ENCODE assay signal across 7 mouse cellular contexts in genomic region chr8:71633164-71633563, GRCm38 (mm10). TPM values are rescaled to one million over a fixed set of nuclear protein-coding genes. Genes with fewer than 3 reads are reported as not detected.
DNase-seq lines count a peak whose midpoint lies in the region; ATAC-seq and TF ChIP-seq lines count a peak whose summit lies in the region.

No protein-coding gene starts in this region.

- no peaks in the 10 kb centered on the region for H3K27me3 ChIP-seq in C2C12 (ENCODE audit: control insufficient read depth, insufficient read depth, insufficient read length)
- peaks cover 35% of the 10 kb centered on the region for H3K27me3 ChIP-seq in liver, postnatal 0 days (ENCODE audit: insufficient read depth, low read length)
- H3K27me3 ChIP-seq in stomach, postnatal 0 days (ENCODE audit: control insufficient read depth, insufficient read depth, low read length), result no peaks in the 10 kb centered on the region

- peak; percentile 14 for TF ChIP-seq CTCF in C2C12 (IDR thresholded peaks at IDR 0.05; ENCODE audit: control insufficient read depth, insufficient read depth, insufficient read length)
- peak; percentile 80 for TF ChIP-seq CTCF in liver, postnatal 0 days (IDR thresholded peaks at IDR 0.05; ENCODE audit: low read depth)
- TF ChIP-seq CTCF in stomach, postnatal 0 days (IDR thresholded peaks at IDR 0.05; ENCODE audit: low read depth), result peak; percentile 68

- TF ChIP-seq EP300 in liver, postnatal 0 days (IDR thresholded peaks at IDR 0.05; ENCODE audit: low read depth), result no peak
- TF ChIP-seq EP300 in stomach, postnatal 0 days (optimal IDR thresholded peaks at IDR 0.05), result no peak

- 5% methylated on average over 19 of the region's 22 CpGs for WGBS in liver, postnatal 0 days (ENCODE audit: insufficient replicate concordance)
- WGBS in stomach, postnatal 0 days, result 11% methylated on average over 19 of the region's 22 CpGs

- no peaks in the 10 kb centered on the region for H3K79me2 ChIP-seq in C2C12 (ENCODE audit: control insufficient read depth, insufficient read depth)

- H3K4me3 ChIP-seq in C2C12 (ENCODE audit: insufficient read depth, poor library complexity, severe bottlenecking), result no peak overlapping the region
- H3K4me3 ChIP-seq in liver, postnatal 0 days (ENCODE audit: low read depth, low read length), result no peak overlapping the region
- no peak overlapping the region for H3K4me3 ChIP-seq in stomach, postnatal 0 days (ENCODE audit: low read depth, low read length)

- peak overlapping the region; percentile 26 for H3K4me2 ChIP-seq in liver, postnatal 0 days (ENCODE audit: low read depth, low read length)
- no peak overlapping the region for H3K4me2 ChIP-seq in stomach, postnatal 0 days (replicated peaks; ENCODE audit: low read depth)

- no peak overlapping the region for H3K9ac ChIP-seq in liver, postnatal 0 days (replicated peaks)
- H3K9ac ChIP-seq in stomach, postnatal 0 days (ENCODE audit: low read length), result no peak overlapping the region

- peak; percentile 82 for DNase-seq in 416B (ENCODE audit: low read depth)
- peak; percentile 51 for DNase-seq in embryo, embryonic 10 days (ENCODE audit: low spot score)
- DNase-seq in induced T-regulatory cell, adult 2 months (ENCODE audit: low read depth), result peak; percentile 77
- peak; percentile 78 for DNase-seq in liver, postnatal 0 days
- DNase-seq in stomach, postnatal 0 days (ENCODE audit: low spot score), result peak; percentile 60
- no peak for DNase-seq in frontal cortex, postnatal 10 days (ENCODE audit: low spot score in 2 of 2)

- H3K79me3 ChIP-seq in C2C12 (ENCODE audit: low read depth), result no peaks in the 10 kb centered on the region

- H3K4me1 ChIP-seq in liver, postnatal 0 days (ENCODE audit: insufficient read depth), result peaks cover 22% of the 10 kb centered on the region
- peaks cover 4% of the 10 kb centered on the region; the same call in 1 of the 2 replicates for H3K4me1 ChIP-seq in stomach, postnatal 0 days (replicated peaks; ENCODE audit: control insufficient read depth, insufficient read depth)

- H3ac ChIP-seq in C2C12 (ENCODE audit: control insufficient read depth, insufficient read length, low read depth), result no peak overlapping the region

- no peaks in the 10 kb centered on the region for H3K36me3 ChIP-seq in C2C12 (ENCODE audit: control insufficient read depth, insufficient read depth)
- H3K36me3 ChIP-seq in liver, postnatal 0 days (replicated peaks; ENCODE audit: insufficient read depth, low read length), result no peaks in the 10 kb centered on the region
- no peaks in the 10 kb centered on the region for H3K36me3 ChIP-seq in stomach, postnatal 0 days (ENCODE audit: control insufficient read depth, insufficient read depth, low read length)

- no peak overlapping the region for H3K27ac ChIP-seq in liver, postnatal 0 days (ENCODE audit: low read depth)
- H3K27ac ChIP-seq in stomach, postnatal 0 days (replicated peaks), result no peak overlapping the region

- no peak for ATAC-seq in liver, postnatal 0 days
- ATAC-seq in stomach, postnatal 0 days (ENCODE audit: low FRiP score, low TSS enrichment), result no peak

- no peaks in the 10 kb centered on the region for H3K9me3 ChIP-seq in liver, postnatal 0 days (ENCODE audit: low read length)
- no peaks in the 10 kb centered on the region; the same call in 1 of the 2 replicates for H3K9me3 ChIP-seq in stomach, postnatal 0 days (ENCODE audit: control insufficient read depth, low read length)

TF ChIP-seq in C2C12, 6 proteins besides CTCF, POLR2A, EP300 and RAD21:
- no peak for TF ChIP-seq MYOD1 (IDR thresholded peaks at IDR 0.05; ENCODE audit: control insufficient read depth, insufficient read length, low read depth)

RNA-seq across cellular contexts. Expression of gene Colgalt1, which starts 22.4 kb away (rescaled TPM):
- 72.3 TPM for polyA plus RNA-seq in C2C12 (2012; fragmentation: generic; extraction: Trizol)
- 25.0 and 25.7 TPM in 2 replicates for polyA plus RNA-seq in liver, postnatal 0 days (2015; fragmentation: Nextera tagmentation; extraction: Ambion mirVana)
- polyA plus RNA-seq in stomach, postnatal 0 days (2015; fragmentation: Nextera tagmentation; extraction: Ambion mirVana), result 40.3 and 41.1 TPM in 2 replicates

RNA-seq across cellular contexts. Expression of gene Fam129c, which starts 35.7 kb away (rescaled TPM):
- 2.4 TPM for polyA plus RNA-seq in C2C12 (2012; fragmentation: generic; extraction: Trizol)
- polyA plus RNA-seq in liver, postnatal 0 days (2015; fragmentation: Nextera tagmentation; extraction: Ambion mirVana), result 9.2 and 11.2 TPM in 2 replicates
- 0.99 and 1.4 TPM in 2 replicates for polyA plus RNA-seq in stomach, postnatal 0 days (2015; fragmentation: Nextera tagmentation; extraction: Ambion mirVana)

RNA-seq across cellular contexts. Expression of gene Unc13a, which starts 38.4 kb away (rescaled TPM):
- 1.5 TPM for polyA plus RNA-seq in C2C12 (2012; fragmentation: generic; extraction: Trizol)
- 0.25 and 0.36 TPM in 2 replicates for polyA plus RNA-seq in liver, postnatal 0 days (2015; fragmentation: Nextera tagmentation; extraction: Ambion mirVana)
- 0.46 and 0.52 TPM in 2 replicates for polyA plus RNA-seq in stomach, postnatal 0 days (2015; fragmentation: Nextera tagmentation; extraction: Ambion mirVana)

RNA-seq across cellular contexts. Expression of gene Pgls, which starts 41.2 kb away (rescaled TPM):
- polyA plus RNA-seq in C2C12 (2012; fragmentation: generic; extraction: Trizol), result 231 TPM
- 153 and 158 TPM in 2 replicates for polyA plus RNA-seq in liver, postnatal 0 days (2015; fragmentation: Nextera tagmentation; extraction: Ambion mirVana)
- 221 and 223 TPM in 2 replicates for polyA plus RNA-seq in stomach, postnatal 0 days (2015; fragmentation: Nextera tagmentation; extraction: Ambion mirVana)

RNA-seq across cellular contexts. Expression of gene Jak3, which starts 42.9 kb away (rescaled TPM):
- polyA plus RNA-seq in C2C12 (2012; fragmentation: generic; extraction: Trizol), result 1.2 TPM
- polyA plus RNA-seq in liver, postnatal 0 days (2015; fragmentation: Nextera tagmentation; extraction: Ambion mirVana), result 4.3 and 4.6 TPM in 2 replicates
- 4.6 and 5.4 TPM in 2 replicates for polyA plus RNA-seq in stomach, postnatal 0 days (2015; fragmentation: Nextera tagmentation; extraction: Ambion mirVana)

Comparison
In these comparisons a context has a peak if more than half of its experiments do, and no peak if none do; other contexts are left out.
1. DNase-seq: peak in 416B (single experiment), embryo, embryonic 10 days (single experiment), induced T-regulatory cell, adult 2 months (single experiment), liver, postnatal 0 days (single experiment) and stomach, postnatal 0 days (single experiment); none in frontal cortex, postnatal 10 days (0 of 2).
2. CTCF ChIP-seq: peak in every context shown above with its lines; median percentile 80 in liver, postnatal 0 days; 68 in stomach, postnatal 0 days; 14 in C2C12.